8 mouse cellular contexts compared by ENCODE assay signal in genomic region chr3:93447138-93447841, GRCm38 (mm10). TPM values are rescaled to one million over a fixed set of nuclear protein-coding genes. Genes with fewer than 3 reads are reported as not detected.
DNase-seq lines count a peak whose midpoint lies in the region; ATAC-seq and TF ChIP-seq lines count a peak whose summit lies in the region.

No protein-coding gene starts in this region.

- no peak for TF ChIP-seq EP300 in stomach, postnatal 0 days (optimal IDR thresholded peaks at IDR 0.05)

- peak overlapping the region; percentile 62 for H3K9ac ChIP-seq in limb, embryonic 13.5 days
- peak overlapping the region; percentile 53 for H3K9ac ChIP-seq in midbrain, embryonic 13.5 days (replicated peaks)
- H3K9ac ChIP-seq in stomach, postnatal 0 days (ENCODE audit: low read length): peak overlapping the region; percentile 55

- peak overlapping the region; percentile 94 for H3K4me2 ChIP-seq in limb, embryonic 13.5 days (replicated peaks)
- peak overlapping the region; percentile 96 for H3K4me2 ChIP-seq in midbrain, embryonic 13.5 days (replicated peaks)
- H3K4me2 ChIP-seq in stomach, postnatal 0 days (replicated peaks; ENCODE audit: low read depth): peak overlapping the region; percentile 90

- H3K27ac ChIP-seq in limb, embryonic 13.5 days: no peak overlapping the region
- H3K27ac ChIP-seq in midbrain, embryonic 13.5 days: no peak overlapping the region
- peak overlapping the region; percentile 81 for H3K27ac ChIP-seq in stomach, postnatal 0 days (replicated peaks)

- peak; percentile 52 for TF ChIP-seq CTCF in stomach, postnatal 0 days (IDR thresholded peaks at IDR 0.05; ENCODE audit: low read depth)

- DNase-seq in adrenal gland, adult (ENCODE audit: inconsistent age in 2 of 2, low spot score in 1 of 2): peak; percentile 62 to 88
- DNase-seq in adrenal gland, postnatal 4 days (ENCODE audit: low spot score in 2 of 2): no peak
- peak; percentile 78 for DNase-seq in embryo, embryonic 9.5 days (ENCODE audit: extremely low spot score)
- peak; percentile 9 to 36 for DNase-seq in heart, adult 9 months (ENCODE audit: low spot score in 2 of 2)
- DNase-seq in kidney, adult 9 months: peak; percentile 79
- peak; percentile 65 for DNase-seq in stomach, postnatal 0 days (ENCODE audit: low spot score)

- H3K9me3 ChIP-seq in limb, embryonic 13.5 days: no peaks in the 10 kb centered on the region
- H3K9me3 ChIP-seq in midbrain, embryonic 13.5 days: no peaks in the 10 kb centered on the region
- no peaks in the 10 kb centered on the region for H3K9me3 ChIP-seq in stomach, postnatal 0 days (ENCODE audit: control insufficient read depth, low read length)

- no peaks in the 10 kb centered on the region for H3K36me3 ChIP-seq in limb, embryonic 13.5 days
- H3K36me3 ChIP-seq in midbrain, embryonic 13.5 days: no peaks in the 10 kb centered on the region
- no peaks in the 10 kb centered on the region for H3K36me3 ChIP-seq in stomach, postnatal 0 days (ENCODE audit: control insufficient read depth, insufficient read depth, low read length)

- WGBS in limb, embryonic 13.5 days: under 1% methylated on average over 59 of the region's 59 CpGs
- whole genome bisulfite sequencing in midbrain, embryonic 13.5 days: 1% methylated on average over 59 of the region's 59 CpGs
- WGBS in stomach, postnatal 0 days: under 1% methylated on average over 59 of the region's 59 CpGs

- peaks cover 24% of the 10 kb centered on the region for H3K4me1 ChIP-seq in limb, embryonic 13.5 days
- peaks cover 36% of the 10 kb centered on the region for H3K4me1 ChIP-seq in midbrain, embryonic 13.5 days (replicated peaks)
- H3K4me1 ChIP-seq in stomach, postnatal 0 days (replicated peaks; ENCODE audit: control insufficient read depth, insufficient read depth): no peaks in the 10 kb centered on the region; the same call in 1 of the 2 replicates

- ATAC-seq in limb, embryonic 13.5 days (ENCODE audit: low FRiP score, low read depth): peak; percentile 68
- peak; percentile 51 for ATAC-seq in midbrain, embryonic 13.5 days
- ATAC-seq in stomach, postnatal 0 days (ENCODE audit: low FRiP score, low TSS enrichment): peak; percentile 71; the same call in 1 of the 2 replicates

- H3K4me3 ChIP-seq in limb, embryonic 13.5 days: peak overlapping the region; percentile 52
- H3K4me3 ChIP-seq in midbrain, embryonic 13.5 days (replicated peaks): peak overlapping the region; percentile 65
- peak overlapping the region; percentile 50 for H3K4me3 ChIP-seq in stomach, postnatal 0 days (ENCODE audit: low read depth, low read length)

- peaks cover 69% of the 10 kb centered on the region for H3K27me3 ChIP-seq in limb, embryonic 13.5 days
- H3K27me3 ChIP-seq in midbrain, embryonic 13.5 days: peaks cover 55% of the 10 kb centered on the region
- H3K27me3 ChIP-seq in stomach, postnatal 0 days (ENCODE audit: control insufficient read depth, insufficient read depth, low read length): no peaks in the 10 kb centered on the region

RNA-seq across cellular contexts. Expression of gene Tchh, which starts 5.2 kb away (rescaled TPM):
- total RNA-seq in adrenal gland, postnatal 4 days (2021): under 1 TPM; 0.59 to 0.98 TPM
- 1.1 TPM in 2 replicates for polyA plus RNA-seq in limb, embryonic 13.5 days (2015; fragmentation: Nextera tagmentation; extraction: Ambion mirVana)
- 0.74 and 0.75 TPM in 2 replicates for polyA plus RNA-seq in midbrain, embryonic 13.5 days (2015; fragmentation: Nextera tagmentation; extraction: Ambion mirVana)
- polyA plus RNA-seq in stomach, postnatal 0 days (2015; fragmentation: Nextera tagmentation; extraction: Ambion mirVana): 0.86 and 1.1 TPM in 2 replicates

RNA-seq across cellular contexts. Expression of gene Tchhl1, which starts 21.3 kb away (rescaled TPM):
- under 1 TPM in 1 of 2 experiments, not detected in 1; 0.22 TPM for total RNA-seq in adrenal gland, postnatal 4 days (2021)
- polyA plus RNA-seq in limb, embryonic 13.5 days (2015; fragmentation: Nextera tagmentation; extraction: Ambion mirVana): not detected in 2 replicates
- 0.09 TPM in 1 of 2 replicates, not detected in the other for polyA plus RNA-seq in midbrain, embryonic 13.5 days (2015; fragmentation: Nextera tagmentation; extraction: Ambion mirVana)
- not detected in 2 replicates for polyA plus RNA-seq in stomach, postnatal 0 days (2015; fragmentation: Nextera tagmentation; extraction: Ambion mirVana)

RNA-seq across cellular contexts. Expression of gene Rptn, which starts 53.8 kb away (rescaled TPM):
- not detected for total RNA-seq in adrenal gland, postnatal 4 days (2021)
- not detected in 2 replicates for polyA plus RNA-seq in limb, embryonic 13.5 days (2015; fragmentation: Nextera tagmentation; extraction: Ambion mirVana)
- not detected in 2 replicates for polyA plus RNA-seq in midbrain, embryonic 13.5 days (2015; fragmentation: Nextera tagmentation; extraction: Ambion mirVana)
- 181 and 233 TPM in 2 replicates for polyA plus RNA-seq in stomach, postnatal 0 days (2015; fragmentation: Nextera tagmentation; extraction: Ambion mirVana)

Comparison
In these comparisons a context has a peak if more than half of its experiments do, and no peak if none do; other contexts are left out.
1. DNase-seq: peak in adrenal gland, adult (2 of 2), embryo, embryonic 9.5 days (single experiment), heart, adult 9 months (2 of 2), kidney, adult 9 months (single experiment) and stomach, postnatal 0 days (single experiment); none in adrenal gland, postnatal 4 days (0 of 2).
2. RNA of gene Rptn, which starts 53.8 kb away (polyA plus RNA-seq): 181 to 233 TPM in stomach, postnatal 0 days; not detected in limb, embryonic 13.5 days and not detected in midbrain, embryonic 13.5 days; every median in the first group is over 100 times any median in the second.
3. Peak in every context shown above with its lines, with median percentiles within 50 percentile points of each other: ATAC-seq, H3K4me2 ChIP-seq, H3K4me3 ChIP-seq and H3K9ac ChIP-seq.